Mouse (Mus musculus) liver, embryonic 16.5 days (tissue): ENCODE results near the gene Vsir. TPM values are rescaled to one million over a fixed set of nuclear protein-coding genes. Genes with fewer than 3 reads are reported as not detected.

Source experiments
- ATAC-seq: fragments of 200-750 bp; cut with Nextera tagmentation; 2 replicates; pipeline ENCODE4 v1.8.0; 2017; ENCODE audit warnings: low read depth, mild to moderate bottlenecking, moderate number of reproducible peaks, moderate library complexity
- H3K27ac ChIP-seq: fragments of 300-500 bp; sonication (generic); 2 replicates; pipeline ENCODE4 v1.5.1; 2014; ENCODE audit warnings: mild to moderate bottlenecking, low read length
- H3K27me3 ChIP-seq: fragments of 300-500 bp; sonication (generic); 2 replicates; pipeline ENCODE4 v1.6.1; 2014; ENCODE audit warnings: low read depth, low read length, mixed read lengths; ENCODE audit not compliant: control insufficient read depth, insufficient read depth
- H3K36me3 ChIP-seq: fragments of 300-500 bp; sonication (generic); 2 replicates; pipeline ENCODE4 v1.6.1; 2014; ENCODE audit warnings: mild to moderate bottlenecking; ENCODE audit not compliant: control insufficient read depth, insufficient read depth
- H3K4me1 ChIP-seq: fragments of 300-500 bp; sonication (generic); 2 replicates; pipeline ENCODE4 v1.6.1; 2014; ENCODE audit warnings: low read depth, low read length, mixed read lengths; ENCODE audit not compliant: control insufficient read depth
- H3K4me2 ChIP-seq: fragments of 300-500 bp; sonication (generic); 2 replicates; pipeline ENCODE4 v1.6.1; 2014; ENCODE audit warnings: low read depth, low read length, mixed read lengths
- H3K4me3 ChIP-seq: fragments of 300-500 bp; sonication (generic); 2 replicates; pipeline ENCODE4 v1.5.1; 2014; ENCODE audit warnings: low read depth, mild to moderate bottlenecking, low read length
- H3K9ac ChIP-seq: fragments of 300-500 bp; sonication (generic); 2 replicates; pipeline ENCODE4 v1.6.1; 2014; ENCODE audit warnings: low read depth, low read length
- H3K9me3 ChIP-seq: fragments of 300-500 bp; sonication (generic); replicated peaks from 2 replicates; pipeline ENCODE4 v1.6.1; 2016; ENCODE audit warnings: low read length; ENCODE audit not compliant: control insufficient read depth
- WGBS: fragments of 180-500 bp; shearing (Covaris S2); extraction: QIAGEN DNeasy Blood & Tissue Kit; methylation state at CpG from one replicate; pipeline ENCODE4 v1.1.7; 2014; ENCODE audit not compliant: insufficient replicate concordance; 5-methylcytosine and 5-hydroxymethylcytosine counted together
- polyA plus RNA-seq: library from polyadenylated mRNA; unstranded; fragments of >200 nt; fragmentation: Nextera tagmentation; extraction: Ambion mirVana; gene quantifications from 2 replicates; pipeline ENCODE4 v1.2.1, GENCODE M21; 2015

Gene Vsir
- polyA plus RNA-seq, 1 experiment from 2014 or later, result 11.9 TPM

DNA sequence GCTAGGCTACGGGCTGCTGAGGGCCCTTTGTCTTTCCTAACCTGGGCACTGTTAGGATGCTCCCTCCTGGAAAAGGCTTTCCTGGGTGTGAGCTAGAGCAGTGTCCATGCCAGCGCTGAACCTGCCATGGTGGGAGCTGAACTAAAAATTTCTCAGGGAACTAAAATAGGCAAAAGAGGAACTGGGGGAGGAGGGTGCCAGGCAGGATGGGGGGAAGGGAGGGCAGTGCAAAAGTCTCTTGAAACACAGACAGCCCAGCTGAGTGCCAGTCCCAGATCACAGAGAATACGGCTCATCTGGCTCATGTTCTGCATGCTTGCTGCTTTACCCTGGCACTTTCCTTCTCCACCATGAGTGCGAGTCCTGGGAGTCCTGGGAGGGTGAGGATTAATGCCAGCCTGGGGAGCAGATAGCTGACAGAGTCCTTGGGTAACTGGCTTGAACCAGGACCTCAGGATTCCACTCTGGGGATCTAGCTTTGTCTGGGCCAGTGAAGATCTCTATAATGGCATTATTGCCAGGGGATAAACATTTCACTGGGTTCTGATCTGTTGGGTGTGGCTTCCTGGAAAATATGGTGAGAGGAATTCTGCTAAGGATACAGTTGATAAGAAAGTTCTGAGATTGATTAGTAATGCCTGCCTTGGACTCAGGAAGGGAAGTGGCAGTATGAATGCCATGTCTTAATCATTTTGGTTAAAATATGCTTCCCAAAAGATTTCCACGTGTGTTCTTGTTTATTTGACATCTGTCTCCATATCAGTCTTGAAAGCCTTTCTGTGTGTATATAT, 25.1 kb downstream of the Vsir start:
- no peak for ATAC-seq
- Histone ChIP-seq H3K4me2 (no peak overlapping the region), H3K4me3 (no peak overlapping the region), H3K9ac (no peak overlapping the region), H3K27ac (peak overlapping the region; percentile 65), H3K9me3 (no peaks in the 10 kb centered on the region), H3K36me3 (no peaks in the 10 kb centered on the region), H3K4me1 (no peaks in the 10 kb centered on the region; the same call in none of the 2 replicates), H3K27me3 (no peaks in the 10 kb centered on the region)
- WGBS, result 21% methylated on average over 5 of the region's 5 CpGs

DNA sequence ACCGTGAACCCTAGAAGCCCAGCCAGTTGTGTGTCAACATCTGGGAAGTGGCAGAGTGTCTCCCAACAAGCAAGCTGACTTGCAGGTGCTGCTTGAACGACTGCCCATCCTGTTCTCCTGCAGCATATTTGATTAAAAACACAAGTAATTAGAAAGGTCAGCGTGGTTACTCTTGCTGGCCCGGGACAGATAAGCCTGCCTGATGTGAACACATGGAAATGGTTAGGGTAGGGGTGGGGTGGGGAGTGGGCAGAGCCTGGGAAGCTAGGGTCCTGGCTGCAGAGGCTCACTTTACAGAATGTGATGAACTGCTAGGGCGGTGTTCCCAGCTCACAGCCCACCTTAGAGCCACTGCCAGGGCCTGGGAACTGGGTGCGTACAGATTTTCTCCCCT, 26.9 kb downstream of the Vsir start:
- WGBS, result 34% methylated on average over 6 of the region's 6 CpGs

DNA sequence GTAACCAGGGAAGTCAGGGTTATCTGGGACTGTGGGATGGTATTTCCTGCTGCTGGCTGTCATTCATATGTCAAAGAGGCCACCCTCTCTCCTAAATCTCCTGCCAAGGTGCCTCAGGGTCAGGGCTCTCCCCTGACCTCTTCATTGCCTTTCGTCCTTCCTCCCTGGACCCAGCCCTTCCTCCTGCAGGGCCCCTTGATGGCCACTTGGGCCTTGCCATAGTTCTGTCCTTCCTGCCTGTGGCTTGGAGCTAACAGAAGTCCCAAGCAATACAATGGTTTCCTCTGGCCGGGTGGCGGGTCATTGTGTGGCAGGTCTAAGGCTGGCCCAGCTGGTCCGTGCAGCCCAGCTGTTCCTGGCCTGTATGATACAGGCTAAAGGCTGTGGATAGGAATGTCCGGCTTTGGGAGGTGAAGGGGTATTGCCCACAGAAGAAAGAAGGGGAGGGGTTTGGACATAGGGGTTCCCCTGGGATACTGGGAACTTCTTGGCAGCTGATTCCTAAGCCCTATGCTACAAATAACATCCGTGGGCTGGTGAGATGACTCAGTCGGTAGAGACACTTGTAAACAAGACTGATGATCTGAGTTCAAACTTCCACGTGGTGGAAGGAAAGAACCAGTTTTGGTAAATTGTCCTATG, 27.4 kb downstream of the Vsir start:
- no peak overlapping the region for H3K4me3 ChIP-seq
- H3K9ac ChIP-seq, result no peak overlapping the region
- WGBS, result 38% methylated on average over 8 of the region's 8 CpGs
- H3K36me3 ChIP-seq, result no peaks in the 10 kb centered on the region
- H3K27ac ChIP-seq, result no peak overlapping the region
- H3K4me1 ChIP-seq, result no peaks in the 10 kb centered on the region; the same call in 1 of the 2 replicates
- H3K27me3 ChIP-seq, result no peaks in the 10 kb centered on the region
- H3K9me3 ChIP-seq, result no peaks in the 10 kb centered on the region
- H3K4me2 ChIP-seq, result no peak overlapping the region
- peak; percentile 25; the same call in 1 of the 2 replicates for ATAC-seq

More for the DNA sequence above, 26.9 kb downstream of the Vsir start:
- Histone ChIP-seq H3K27ac (no peak overlapping the region), H3K9me3 (no peaks in the 10 kb centered on the region), H3K36me3 (no peaks in the 10 kb centered on the region), H3K4me3 (no peak overlapping the region), H3K4me2 (no peak overlapping the region), H3K27me3 (no peaks in the 10 kb centered on the region), H3K9ac (no peak overlapping the region), H3K4me1 (no peaks in the 10 kb centered on the region; the same call in 1 of the 2 replicates)
- ATAC-seq, result 0 out of 2 replicates have a peak, but pooled peaks have one; percentile 9

DNA sequence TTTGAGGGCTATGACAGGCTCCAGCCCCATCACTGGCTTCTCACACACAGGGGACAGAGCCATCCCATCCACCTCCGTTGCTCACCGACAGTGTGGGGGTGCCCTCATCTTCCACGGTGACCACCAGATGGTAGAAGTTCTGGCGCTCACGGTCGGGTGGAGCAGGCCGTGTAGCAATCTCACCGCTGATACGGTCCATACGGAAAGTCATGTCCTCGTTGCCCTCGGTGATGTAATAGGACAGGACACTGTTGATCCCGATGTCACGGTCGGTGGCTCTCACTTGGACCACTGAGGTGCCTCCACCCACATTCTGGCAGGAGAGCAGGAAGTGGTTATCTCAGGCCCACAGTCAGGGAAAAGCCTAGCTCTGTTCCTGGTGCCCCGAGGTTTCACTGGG, 30.1 kb downstream of the Vsir start:
- Histone ChIP-seq H3K4me1 (no peaks in the 10 kb centered on the region), H3K27me3 (no peaks in the 10 kb centered on the region), H3K36me3 (no peaks in the 10 kb centered on the region), H3K4me2 (no peak overlapping the region), H3K9me3 (no peaks in the 10 kb centered on the region), H3K4me3 (no peak overlapping the region), H3K27ac (no peak overlapping the region), H3K9ac (no peak overlapping the region)
- no peak for ATAC-seq
- 63% methylated on average over 16 of the region's 16 CpGs for WGBS

DNA sequence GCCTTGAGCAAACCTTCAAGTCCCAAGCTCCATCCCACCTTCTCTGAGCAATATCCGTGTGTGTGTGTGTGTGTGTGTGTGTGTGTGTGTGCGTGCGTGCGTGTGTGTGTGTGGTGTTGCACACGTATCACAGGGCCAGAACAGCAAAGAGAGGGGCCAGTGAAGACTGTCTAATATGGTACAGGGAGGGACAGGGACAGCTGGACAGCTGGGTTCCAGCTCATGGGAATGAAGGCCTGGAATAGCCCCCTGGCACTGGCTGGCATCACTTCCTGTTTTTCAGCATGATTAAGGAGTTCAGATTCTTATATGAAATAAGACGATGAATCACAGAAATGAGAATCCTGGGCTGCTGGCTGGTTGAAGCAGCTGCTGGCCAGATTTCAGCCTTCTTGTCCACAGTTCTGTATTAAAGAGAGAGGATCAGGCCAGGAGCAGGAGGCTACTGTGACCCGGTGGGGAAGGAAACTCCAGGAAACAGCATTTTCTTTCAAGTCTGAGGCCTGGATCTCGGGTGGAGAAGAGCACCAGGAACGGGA, 32.8 kb downstream of the Vsir start:
- Histone ChIP-seq H3K9me3 (no peaks in the 10 kb centered on the region), H3K4me2 (no peak overlapping the region), H3K4me3 (no peak overlapping the region), H3K36me3 (no peaks in the 10 kb centered on the region), H3K27ac (no peak overlapping the region), H3K4me1 (no peaks in the 10 kb centered on the region), H3K9ac (no peak overlapping the region), H3K27me3 (no peaks in the 10 kb centered on the region)
- WGBS, result 57% methylated on average over 9 of the region's 9 CpGs
- ATAC-seq, result no peak

DNA sequence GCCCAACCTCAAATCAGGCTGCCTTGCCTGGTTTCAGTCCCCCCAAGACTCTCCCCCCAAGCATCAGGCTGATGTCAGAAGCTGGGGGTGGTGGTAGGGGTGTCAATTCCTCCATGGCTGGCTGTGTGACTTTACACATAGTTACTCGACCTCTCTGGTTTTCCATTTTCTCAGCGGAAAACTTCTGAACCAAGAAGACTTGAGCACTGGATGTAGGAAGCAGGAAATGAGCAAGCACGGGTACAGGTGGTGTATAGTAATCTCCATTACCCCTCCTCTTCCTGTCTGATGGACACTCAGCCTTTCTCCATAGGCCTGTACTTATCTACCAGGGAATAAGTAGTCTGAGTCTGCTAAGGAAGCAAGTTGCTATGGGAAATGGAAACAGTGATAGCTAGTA, 33.6 kb downstream of the Vsir start:
- H3K9ac ChIP-seq, result no peak overlapping the region
- H3K27ac ChIP-seq, result no peak overlapping the region
- WGBS, result 32% methylated on average over 3 of the region's 3 CpGs
- no peaks in the 10 kb centered on the region for H3K9me3 ChIP-seq
- no peaks in the 10 kb centered on the region for H3K36me3 ChIP-seq
- no peak for ATAC-seq
- H3K4me1 ChIP-seq, result no peaks in the 10 kb centered on the region
- no peak overlapping the region for H3K4me3 ChIP-seq
- no peaks in the 10 kb centered on the region for H3K27me3 ChIP-seq
- no peak overlapping the region for H3K4me2 ChIP-seq

- H3K4me2 ChIP-seq, result no peak overlapping the region
- no peaks in the 10 kb centered on the region for H3K36me3 ChIP-seq
- H3K4me3 ChIP-seq, result no peak overlapping the region
- H3K27ac ChIP-seq, result no peak overlapping the region
- H3K9ac ChIP-seq, result no peak overlapping the region
- no peaks in the 10 kb centered on the region for H3K27me3 ChIP-seq
- H3K9me3 ChIP-seq, result no peaks in the 10 kb centered on the region
- WGBS, result 57% methylated on average over 10 of the region's 10 CpGs
- no peaks in the 10 kb centered on the region for H3K4me1 ChIP-seq
- no peak for ATAC-seq
Observed at GRCm38 (mm10) chr10:60381142-60381925, 34.7 kb downstream of the Vsir start.

DNA sequence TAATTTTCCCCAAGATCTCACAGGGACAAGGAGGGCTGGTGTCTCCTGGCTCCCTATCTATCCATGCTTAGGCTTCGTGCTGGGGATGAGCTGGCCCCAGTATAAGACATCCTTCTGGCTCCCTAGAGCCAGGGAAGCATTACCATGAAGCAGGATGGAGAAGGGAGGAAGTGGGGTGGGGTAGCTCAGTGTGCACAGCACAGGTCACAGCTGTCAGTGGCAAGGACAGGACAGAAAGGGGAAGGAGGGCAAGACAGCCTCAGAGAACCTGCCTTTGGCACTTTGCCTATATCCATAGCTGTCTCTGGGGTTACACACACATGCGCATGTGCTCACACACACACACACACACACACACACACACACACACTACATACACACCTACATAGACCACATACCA, 41.7 kb downstream of the Vsir start:
- 0 out of 2 replicates have a peak, but pooled peaks have one; percentile 19 for ATAC-seq
- H3K27ac ChIP-seq, result no peak overlapping the region
- WGBS, result 46% methylated on average over 2 of the region's 2 CpGs
- no peak overlapping the region for H3K9ac ChIP-seq
- H3K36me3 ChIP-seq, result no peaks in the 10 kb centered on the region
- no peaks in the 10 kb centered on the region for H3K9me3 ChIP-seq
- H3K4me3 ChIP-seq, result no peak overlapping the region
- no peak overlapping the region for H3K4me2 ChIP-seq
- H3K27me3 ChIP-seq, result no peaks in the 10 kb centered on the region
- no peaks in the 10 kb centered on the region for H3K4me1 ChIP-seq
